Mouse (Mus musculus) ES-E14 (cell line): ENCODE measurements around the gene Chn2.

Experiments used
- CHD2 ChIP-seq: IDR thresholded peaks from 2 replicates; pipeline ENCODE4 v1.6.1; 2014; ENCODE audit warnings: mild to moderate bottlenecking, low read depth, low read length, inconsistent platforms
- ZC3H11A ChIP-seq: IDR thresholded peaks from 2 replicates; pipeline ENCODE4 v1.6.1; 2012; ENCODE audit warnings: low read depth, mild to moderate bottlenecking, inconsistent platforms, low read length, borderline replicate concordance
- ZNF384 ChIP-seq: IDR thresholded peaks from 2 replicates; pipeline ENCODE4 v1.6.1; 2012; ENCODE audit warnings: low read depth, low read length, inconsistent platforms

- TF ChIP-seq ZNF384 (no peak), CHD2 (no peak), ZC3H11A (no peak)
These were observed 85.2 kb downstream of the Chn2 start for GRCm38 (mm10) chr6:54124519-54124918.
